Comparison of ENCODE assay signal across 8 mouse cellular contexts in the genomic region with DNA sequence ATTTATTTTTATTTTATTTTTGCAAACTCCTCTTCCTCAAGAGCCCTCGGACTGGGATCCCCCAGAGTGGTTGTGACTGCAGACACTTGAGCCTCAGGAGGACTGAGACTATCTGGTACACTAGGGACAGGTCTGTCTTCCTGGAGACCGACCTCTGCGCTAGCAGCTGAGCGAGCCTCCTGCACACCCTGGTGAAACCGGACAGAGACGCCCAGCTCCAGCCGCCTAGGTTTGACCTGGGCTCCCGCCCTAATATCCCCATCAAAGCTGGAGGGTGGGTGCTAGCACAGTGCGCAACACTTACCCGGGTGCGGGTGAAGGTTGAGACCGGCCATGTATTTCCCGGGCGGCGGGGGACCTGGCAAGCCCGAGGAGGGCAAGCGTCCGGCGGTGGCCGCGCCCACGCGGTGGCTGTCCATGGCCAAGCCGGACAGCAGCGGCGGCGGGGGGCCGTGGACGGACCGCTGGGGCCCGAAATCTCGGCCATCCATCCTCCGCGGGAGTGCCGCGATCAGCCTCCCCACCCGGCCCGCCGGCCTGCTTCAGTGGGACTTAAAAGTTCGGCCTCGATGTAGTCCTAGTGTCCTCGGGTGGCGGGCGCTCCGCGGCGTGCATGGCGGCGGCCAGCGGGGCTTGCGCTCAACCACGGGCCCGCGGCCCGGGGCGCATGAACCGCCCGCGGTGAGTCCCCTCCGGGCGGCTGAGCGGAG. TPM values are rescaled to one million over a fixed set of nuclear protein-coding genes. Genes with fewer than 3 reads are reported as not detected.
DNase-seq lines count a peak whose midpoint lies in the region; ATAC-seq and TF ChIP-seq lines count a peak whose summit lies in the region.

No protein-coding gene starts in this region.

- H3K27ac ChIP-seq in heart, embryonic 10.5 days = peak overlapping the region; percentile 100
- peak overlapping the region; percentile 100 for H3K27ac ChIP-seq in kidney, adult 2 months (ENCODE audit: insufficient read depth, low read depth, low read length)
- H3K27ac ChIP-seq in lung, postnatal 0 days (ENCODE audit: low read length) = peak overlapping the region; percentile 100
- peak overlapping the region; percentile 74 for H3K27ac ChIP-seq in spleen, adult 2 months (ENCODE audit: insufficient read depth, low read length)

- no peak for ATAC-seq in lung, postnatal 0 days

- H3K9me3 ChIP-seq in heart, embryonic 10.5 days = no peaks in the 10 kb centered on the region
- H3K9me3 ChIP-seq in lung, postnatal 0 days (ENCODE audit: low read length) = no peaks in the 10 kb centered on the region

- DNase-seq in thymus, postnatal 4 days = peak; percentile 49
- no peak for DNase-seq in thymus, postnatal 14 days
- DNase-seq in embryo, embryonic 11 days = peak; percentile 54
- peak; percentile 77 for DNase-seq in heart, embryonic 10.5 days (ENCODE audit: low spot score)
- peak; percentile 51 for DNase-seq in kidney, adult 2 months
- peak; percentile 32 for DNase-seq in lung, postnatal 0 days (ENCODE audit: low spot score)
- peak in 1 of 2 experiments; percentile 29 for DNase-seq in spleen, adult 2 months (ENCODE audit: low read depth in 1 of 2, low spot score in 2 of 2)
- DNase-seq in Muller cell, postnatal 12 days (ENCODE audit: inconsistent ontology term) = no peak

- peak overlapping the region; percentile 100 for H3K9ac ChIP-seq in lung, postnatal 0 days (replicated peaks; ENCODE audit: low read depth)

- TF ChIP-seq POLR2A in kidney, adult 2 months (IDR thresholded peaks at IDR 0.05; ENCODE audit: low read depth, low read length) = no peak
- TF ChIP-seq POLR2A in spleen, adult 2 months (IDR thresholded peaks at IDR 0.05; ENCODE audit: low read depth, low read length) = no peak

- no peaks in the 10 kb centered on the region for H3K27me3 ChIP-seq in heart, embryonic 10.5 days (ENCODE audit: insufficient read depth, poor library complexity, severe bottlenecking)
- H3K27me3 ChIP-seq in kidney, adult 2 months (replicated peaks; ENCODE audit: control insufficient read depth, insufficient read depth, low read length) = no peaks in the 10 kb centered on the region
- no peaks in the 10 kb centered on the region for H3K27me3 ChIP-seq in lung, postnatal 0 days (replicated peaks; ENCODE audit: insufficient read depth, low read length)
- peaks cover 19% of the 10 kb centered on the region for H3K27me3 ChIP-seq in spleen, adult 2 months (ENCODE audit: control insufficient read depth, insufficient read depth, low read length)

- peaks cover 15% of the 10 kb centered on the region for H3K36me3 ChIP-seq in heart, embryonic 10.5 days
- H3K36me3 ChIP-seq in kidney, adult 2 months (ENCODE audit: control insufficient read depth, insufficient read depth, low read length) = no peaks in the 10 kb centered on the region
- no peaks in the 10 kb centered on the region for H3K36me3 ChIP-seq in lung, postnatal 0 days (ENCODE audit: insufficient read depth, low read length)
- no peaks in the 10 kb centered on the region for H3K36me3 ChIP-seq in spleen, adult 2 months (ENCODE audit: control insufficient read depth, insufficient read depth, low read length)

- H3K4me3 ChIP-seq in heart, embryonic 10.5 days = peak overlapping the region; percentile 99
- peak overlapping the region; percentile 93 for H3K4me3 ChIP-seq in kidney, adult 2 months (ENCODE audit: insufficient read depth, low read depth, low read length)
- H3K4me3 ChIP-seq in lung, postnatal 0 days (ENCODE audit: low read depth, low read length) = peak overlapping the region; percentile 96
- H3K4me3 ChIP-seq in spleen, adult 2 months (ENCODE audit: extremely low read depth, insufficient read depth, insufficient read length) = peak overlapping the region; percentile 60

- peak overlapping the region; percentile 95 for H3K4me2 ChIP-seq in lung, postnatal 0 days (replicated peaks; ENCODE audit: low read depth, low read length)

- TF ChIP-seq EP300 in lung, postnatal 0 days (IDR thresholded peaks at IDR 0.05) = no peak

- WGBS in heart, embryonic 10.5 days = under 1% methylated on average over 62 of the region's 62 CpGs
- WGBS in kidney, adult 2 months = under 1% methylated on average over 62 of the region's 62 CpGs
- WGBS in lung, postnatal 0 days = under 1% methylated on average over 50 of the region's 62 CpGs
- WGBS in spleen, adult 2 months = 1% methylated on average over 62 of the region's 62 CpGs

- TF ChIP-seq CTCF in kidney, adult 2 months (conservative IDR thresholded peaks at IDR 0.05; ENCODE audit: insufficient read depth, insufficient read length, low read depth, low read length) = no peak
- TF ChIP-seq CTCF in lung, postnatal 0 days (IDR thresholded peaks at IDR 0.05) = no peak
- no peak for TF ChIP-seq CTCF in spleen, adult 2 months (IDR thresholded peaks at IDR 0.05; ENCODE audit: extremely low read depth, insufficient read depth, insufficient read length, insufficient replicate concordance)

- peaks cover 41% of the 10 kb centered on the region for H3K4me1 ChIP-seq in heart, embryonic 10.5 days
- peaks cover 27% of the 10 kb centered on the region for H3K4me1 ChIP-seq in kidney, adult 2 months (ENCODE audit: control insufficient read depth, insufficient read depth, low read length)
- peaks cover 20% of the 10 kb centered on the region for H3K4me1 ChIP-seq in lung, postnatal 0 days (ENCODE audit: insufficient read depth, low read depth, low read length)
- H3K4me1 ChIP-seq in spleen, adult 2 months (ENCODE audit: control insufficient read depth, insufficient read depth, insufficient read length) = peaks cover 7% of the 10 kb centered on the region

RNA-seq across cellular contexts. Expression of a gene that starts 2.6 kb away (rescaled TPM):
- polyA plus RNA-seq in heart, embryonic 10.5 days (2016; fragmentation: Nextera tagmentation; extraction: Ambion mirVana) = 22.2 and 24.8 TPM in 2 replicates
- polyA plus RNA-seq in kidney, adult 2 months (2012; rRNA removed) = 32.1 and 40.8 TPM in 2 replicates
- 16.6 and 24.9 TPM in 2 replicates for polyA plus RNA-seq in lung, postnatal 0 days (2015; fragmentation: Nextera tagmentation; extraction: Ambion mirVana)
- 37.3 and 47.1 TPM in 2 replicates for polyA plus RNA-seq in spleen, adult 2 months (2012; rRNA removed)

Comparison
In these comparisons a context has a peak if more than half of its experiments do, and no peak if none do; other contexts are left out.
1. DNase-seq: peak in thymus, postnatal 4 days (single experiment), embryo, embryonic 11 days (single experiment), heart, embryonic 10.5 days (single experiment), kidney, adult 2 months (single experiment) and lung, postnatal 0 days (single experiment); none in thymus, postnatal 14 days (single experiment) and Muller cell, postnatal 12 days (single experiment).
2. Peak in every context shown above with its lines, with median percentiles within 50 percentile points of each other: H3K27ac ChIP-seq and H3K4me3 ChIP-seq.